Comparison of ENCODE assay signal across 37 mouse cellular contexts in genomic region chr6:136428412-136428811, GRCm38 (mm10). TPM values are rescaled to one million over a fixed set of nuclear protein-coding genes. Genes with fewer than 3 reads are reported as not detected.
"Had no signal": no experiment of that assay in that cellular context is flagged by ENCODE, and none has a peak within 500 bp of the region (broad histone marks: within the 10 kb centered on the region; RNA-seq: fewer than 3 reads in every experiment).

No protein-coding gene starts in this region.

- H3K9me3 ChIP-seq: embryonic facial prominence, embryonic 10.5 days; embryonic facial prominence, embryonic 12.5 days; embryonic facial prominence, embryonic 13.5 days; embryonic facial prominence, embryonic 15.5 days; forebrain, embryonic 10.5 days; forebrain, embryonic 12.5 days; forebrain, embryonic 13.5 days; forebrain, embryonic 15.5 days had no signal

- ATAC-seq: forebrain, embryonic 13.5 days; forebrain, embryonic 14.5 days; forebrain, embryonic 15.5 days; forebrain, embryonic 16.5 days; forebrain, postnatal 0 days had no signal

- H3K9ac ChIP-seq: embryonic facial prominence, embryonic 12.5 days; embryonic facial prominence, embryonic 13.5 days; embryonic facial prominence, embryonic 15.5 days; forebrain, embryonic 12.5 days; forebrain, embryonic 13.5 days; forebrain, embryonic 15.5 days; forebrain, postnatal 0 days had no signal

- H3K4me2 ChIP-seq: embryonic facial prominence, embryonic 12.5 days; embryonic facial prominence, embryonic 13.5 days; embryonic facial prominence, embryonic 15.5 days; forebrain, embryonic 12.5 days; forebrain, embryonic 13.5 days; forebrain, embryonic 15.5 days had no signal

- H3K4me1 ChIP-seq: embryonic facial prominence, embryonic 12.5 days had no signal

- H3K4me3 ChIP-seq: embryonic facial prominence, embryonic 10.5 days; embryonic facial prominence, embryonic 12.5 days; embryonic facial prominence, embryonic 13.5 days; embryonic facial prominence, embryonic 15.5 days; erythroblast, embryonic 14.5 days; forebrain, embryonic 10.5 days; forebrain, embryonic 12.5 days; forebrain, embryonic 13.5 days; forebrain, embryonic 15.5 days; gastrocnemius, adult 2 months had no signal

- H3K27me3 ChIP-seq: embryonic facial prominence, embryonic 12.5 days; embryonic facial prominence, embryonic 13.5 days; embryonic facial prominence, embryonic 15.5 days; forebrain, embryonic 12.5 days; forebrain, embryonic 13.5 days; forebrain, embryonic 15.5 days had no signal

- H3K27ac ChIP-seq: embryonic facial prominence, embryonic 10.5 days; embryonic facial prominence, embryonic 12.5 days; forebrain, embryonic 10.5 days; forebrain, embryonic 12.5 days; forebrain, embryonic 13.5 days; forebrain, embryonic 15.5 days; gastrocnemius, adult 2 months had no signal

- H3K36me3 ChIP-seq: embryonic facial prominence, embryonic 10.5 days; embryonic facial prominence, embryonic 12.5 days; embryonic facial prominence, embryonic 13.5 days; embryonic facial prominence, embryonic 15.5 days; forebrain, embryonic 10.5 days; forebrain, embryonic 12.5 days; forebrain, embryonic 15.5 days had no signal

- DNase-seq: cerebellum, adult 18-20 months; cerebellum, adult 2 months; cerebellum, adult 8-10 months; cerebellum, adult 9-10 months; cerebellum, adult 9-11 months; cerebellum, postnatal 10 days; cerebellum, postnatal 14 days; cerebellum, postnatal 25 days; cerebellum, postnatal 36 days; embryo, embryonic 11 days; forebrain, postnatal 0 days; gastrocnemius, adult 2 months; gastrocnemius, postnatal 10 days; gastrocnemius, postnatal 14 days; gastrocnemius, postnatal 25 days; gastrocnemius, postnatal 36 days; heart, adult 18-20 months had no signal

RNA-seq across cellular contexts. Expression of gene E330021D16Rik, which starts 13.0 kb away (rescaled TPM):
- total RNA-seq: common myeloid progenitor, adult 5-6 weeks; gastrocnemius, adult 18-20 months; gastrocnemius, adult 2 months; gastrocnemius, adult 8-10 months; gastrocnemius, postnatal 10 days; gastrocnemius, postnatal 14 days; gastrocnemius, postnatal 25 days; gastrocnemius, postnatal 36 days; gastrocnemius, postnatal 4 days; granulocyte monocyte progenitor cell, adult 5-6 weeks; heart, adult 18-20 months had no signal
- polyA plus RNA-seq: cerebellum, adult 2 months; cortical plate, adult 2 months; embryonic facial prominence, embryonic 12.5 days; embryonic facial prominence, embryonic 13.5 days; embryonic facial prominence, embryonic 15.5 days; erythroblast, embryonic 14.5 days; forebrain, embryonic 10.5 days; forebrain, embryonic 11.5 days; forebrain, embryonic 12.5 days; forebrain, embryonic 13.5 days; forebrain, embryonic 14.5 days; forebrain, embryonic 15.5 days; forebrain, embryonic 16.5 days; forebrain, postnatal 0 days; frontal cortex, adult 2 months; gonadal fat pad, adult 2 months had no signal
